Mouse (Mus musculus) mature B cell (primary cell): ENCODE results near the gene 9530068E07Rik.
"Not testable (repeated sequence)": the region's sequence is repeated elsewhere in the genome, so short reads cannot be mapped to it uniquely, and the experiment has no call there.

ENCODE experiments used
- in situ Hi-C: fragments of 300-500 bp; cut with MboI; formaldehyde crosslinking; loops from 2 replicates; pipeline ENCODE4 v1.14.3; 2019

The 9530068E07Rik gene

GRCm38 (mm10) chr11:52395940-52396596 is at the start of gene 9530068E07Rik:
9530068E07Rik (plus strand) TSS chr11:52396428.
- in situ Hi-C loops: loop anchor here (25.0 kb wide), 1 partner anchor 1134 kb away; the partner anchor contains the start of genes BC049762 and Clk4

- in situ Hi-C loops: no loop called here
Measured at GRCm38 (mm10) chr11:52346635-52347005, 49.6 kb upstream of the 9530068E07Rik start.

- in situ Hi-C loops: no loop called here
Measured at GRCm38 (mm10) chr11:52348156-52348555, 48.1 kb upstream of the 9530068E07Rik start.

GRCm38 (mm10) chr11:52348724-52349123 is 47.5 kb upstream of the 9530068E07Rik start:
- in situ Hi-C loops: no loop called here

- in situ Hi-C loops: no loop called here
Measured at GRCm38 (mm10) chr11:52350924-52351323, 45.3 kb upstream of the 9530068E07Rik start.

GRCm38 (mm10) chr11:52352271-52352670 is 44.0 kb upstream of the 9530068E07Rik start:
- in situ Hi-C loops: no loop called here

- in situ Hi-C loops: no loop called here
Measured at GRCm38 (mm10) chr11:52354644-52355043, 41.6 kb upstream of the 9530068E07Rik start.

GRCm38 (mm10) chr11:52355601-52356000 is 40.6 kb upstream of the 9530068E07Rik start:
- in situ Hi-C loops: no loop called here

GRCm38 (mm10) chr11:52357091-52357490 is 39.1 kb upstream of the 9530068E07Rik start:
- in situ Hi-C loops: not testable (repeated sequence)

GRCm38 (mm10) chr11:52358520-52358919 is 37.7 kb upstream of the 9530068E07Rik start:
- in situ Hi-C loops: no loop called here

GRCm38 (mm10) chr11:52359686-52360470 is 36.4 kb upstream of the 9530068E07Rik start:
- in situ Hi-C loops: no loop called here

GRCm38 (mm10) chr11:52360471-52361277 is 35.6 kb upstream of the 9530068E07Rik start, which contains the start of gene Vdac1:
Vdac1 (plus strand) TSS chr11:52360860.
- in situ Hi-C loops: no loop called here

- in situ Hi-C loops: no loop called here
Measured at GRCm38 (mm10) chr11:52361287-52361921, 34.8 kb upstream of the 9530068E07Rik start.

GRCm38 (mm10) chr11:52364376-52364775 is 31.9 kb upstream of the 9530068E07Rik start:
- in situ Hi-C loops: no loop called here

GRCm38 (mm10) chr11:52365143-52365542 is 31.1 kb upstream of the 9530068E07Rik start:
- in situ Hi-C loops: no loop called here

GRCm38 (mm10) chr11:52366358-52366757 is 29.9 kb upstream of the 9530068E07Rik start:
- in situ Hi-C loops: no loop called here

- in situ Hi-C loops: no loop called here
Measured at GRCm38 (mm10) chr11:52368176-52368985, 27.8 kb upstream of the 9530068E07Rik start.

- in situ Hi-C loops: no loop called here
Measured at GRCm38 (mm10) chr11:52369252-52370134, 26.7 kb upstream of the 9530068E07Rik start.

- in situ Hi-C loops: no loop called here
Measured at GRCm38 (mm10) chr11:52370135-52370452, 26.1 kb upstream of the 9530068E07Rik start.

GRCm38 (mm10) chr11:52370538-52370937 is 25.7 kb upstream of the 9530068E07Rik start:
- in situ Hi-C loops: no loop called here
